Mouse (Mus musculus) urinary bladder, postnatal 14 days (tissue): ENCODE measurements around the gene Tepp.

Experiments used
- DNase-seq: peaks from one replicate; pipeline ENCODE4 v3.0.0; 2021; ENCODE audit warnings: low spot score

The Tepp gene

DNA sequence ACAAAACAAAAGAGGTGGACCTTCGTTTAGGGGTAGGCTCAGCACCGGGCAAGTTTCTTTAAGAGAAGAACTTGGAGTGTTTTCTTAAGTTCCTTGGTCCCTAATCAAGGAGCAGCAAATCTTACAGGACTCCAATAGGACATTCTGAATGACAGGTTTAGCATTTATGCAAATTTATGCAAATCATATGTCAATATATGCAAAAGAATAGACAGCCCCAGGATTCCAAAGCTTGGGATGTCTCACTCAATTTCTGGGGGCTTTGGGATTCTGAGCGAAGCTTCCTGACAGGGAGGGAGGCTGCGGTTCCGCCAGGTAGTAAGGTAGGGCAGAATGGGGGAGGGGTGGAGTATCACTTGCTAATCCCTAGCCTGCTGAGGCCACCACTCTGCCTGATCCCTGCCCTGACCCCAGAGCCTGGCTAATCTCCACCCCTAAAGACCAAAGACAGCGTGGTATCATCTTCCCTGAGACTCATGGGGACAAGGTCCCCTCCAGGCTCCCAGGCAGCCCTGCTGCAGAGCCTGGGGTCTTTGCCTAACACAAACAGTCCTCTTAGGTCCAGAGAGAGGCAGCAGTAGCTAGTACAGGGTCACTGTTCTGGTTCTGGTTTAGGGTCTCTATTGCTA, at the start of gene Tepp:
Gene Tepp (plus strand): TSS at position 225 of the 629 bp plus-strand sequence.
- no peak for DNase-seq

DNA sequence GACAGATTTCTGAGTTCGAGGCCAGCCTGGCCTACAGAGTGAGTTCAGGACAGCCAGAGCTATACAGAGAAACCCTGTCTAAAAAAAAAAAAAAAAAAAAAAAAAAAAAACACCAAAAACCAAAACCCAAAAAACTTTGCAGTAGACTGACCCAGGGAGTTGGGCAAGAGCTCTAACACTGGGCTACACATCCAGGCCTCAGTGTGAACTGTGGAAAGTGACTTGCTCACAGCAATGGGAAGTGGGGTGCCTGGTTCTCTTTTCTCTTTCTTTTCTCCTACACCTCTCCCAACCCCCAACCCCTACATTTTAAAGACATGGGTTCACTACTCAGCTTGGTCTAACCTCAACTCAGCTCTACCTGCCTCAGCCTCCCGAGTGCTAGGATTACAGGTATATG, 48.2 kb upstream of the Tepp start:
- DNase-seq = no peak

DNA sequence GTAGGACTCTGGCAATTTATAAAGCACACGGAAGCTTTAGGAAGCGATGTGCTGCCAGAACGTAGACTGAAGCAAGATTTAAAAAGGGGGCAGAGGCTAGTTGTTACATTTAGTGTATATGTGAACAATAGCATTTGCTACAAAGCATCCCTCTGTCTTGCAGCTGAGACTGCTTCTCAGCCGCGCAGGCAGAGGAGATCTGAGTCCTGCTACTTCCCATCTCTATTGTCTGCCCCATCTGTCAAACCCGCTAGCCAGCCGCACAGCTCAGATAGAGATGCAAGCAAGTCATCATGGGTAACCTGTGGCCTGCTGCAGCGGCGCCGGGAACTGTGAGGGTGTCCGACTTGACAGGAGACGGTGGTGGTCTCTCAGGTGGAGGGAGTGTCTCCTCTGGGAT, 39.9 kb upstream of the Tepp start:
- no peak for DNase-seq

DNA sequence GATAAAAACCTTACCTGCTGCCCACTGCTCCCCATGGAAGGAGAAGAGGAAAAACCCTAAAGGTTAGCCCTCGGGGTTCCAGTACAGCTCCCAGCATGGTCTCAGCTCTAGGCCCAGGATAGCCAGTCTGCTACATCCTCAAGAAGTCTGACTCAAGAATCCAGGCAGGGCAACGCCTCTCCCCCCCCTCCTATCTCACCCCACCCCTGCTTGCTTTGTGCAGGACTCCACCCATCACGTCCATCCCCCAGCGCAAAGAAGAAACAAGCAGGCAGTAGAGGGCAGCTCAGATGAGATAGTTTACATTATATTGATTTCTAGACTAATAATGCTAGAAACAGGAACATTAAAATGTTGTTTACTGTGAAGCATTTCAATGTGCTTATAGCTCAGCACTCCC, 38.5 kb upstream of the Tepp start:
- no peak for DNase-seq

DNA sequence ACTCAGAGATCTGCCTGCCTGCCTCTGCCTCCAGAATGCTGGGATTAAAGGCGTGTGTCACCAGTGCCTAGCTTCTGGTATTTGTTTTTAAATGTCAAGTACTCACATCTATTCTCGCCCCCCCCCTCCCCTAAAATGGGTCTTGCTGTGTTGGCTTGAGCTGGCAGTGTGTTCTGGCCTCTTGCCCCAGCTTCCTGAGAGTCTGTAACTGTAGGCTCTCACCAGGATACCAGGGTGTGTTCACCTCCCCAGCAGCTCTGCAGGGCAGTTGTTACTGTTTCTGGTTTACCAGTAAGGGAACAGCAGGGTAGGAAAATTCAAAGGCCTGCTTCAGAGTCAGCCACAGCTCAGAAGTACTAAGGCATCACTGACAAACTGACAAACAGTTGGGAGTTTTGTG, 37.5 kb upstream of the Tepp start:
- no peak for DNase-seq

DNA sequence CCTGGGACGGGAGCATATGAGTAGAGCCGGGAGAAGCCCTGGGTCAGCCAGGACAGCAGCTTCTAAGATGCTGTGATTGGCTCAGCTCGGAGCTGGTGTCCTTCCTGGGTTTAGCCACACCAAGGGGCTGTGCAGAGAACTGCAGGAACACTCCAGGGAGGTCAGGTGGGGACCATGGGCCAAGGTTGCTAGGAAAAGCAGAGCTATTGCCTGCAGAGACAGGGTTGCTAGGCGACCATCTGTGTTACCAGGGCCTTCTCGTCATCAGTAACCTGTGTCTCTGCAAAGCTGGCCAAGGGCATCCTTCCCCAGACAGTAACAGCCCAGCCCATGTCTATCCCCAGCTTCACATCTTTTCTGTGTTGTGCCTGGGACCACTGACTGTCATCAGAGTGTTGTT, 28.9 kb upstream of the Tepp start:
- no peak for DNase-seq

DNA sequence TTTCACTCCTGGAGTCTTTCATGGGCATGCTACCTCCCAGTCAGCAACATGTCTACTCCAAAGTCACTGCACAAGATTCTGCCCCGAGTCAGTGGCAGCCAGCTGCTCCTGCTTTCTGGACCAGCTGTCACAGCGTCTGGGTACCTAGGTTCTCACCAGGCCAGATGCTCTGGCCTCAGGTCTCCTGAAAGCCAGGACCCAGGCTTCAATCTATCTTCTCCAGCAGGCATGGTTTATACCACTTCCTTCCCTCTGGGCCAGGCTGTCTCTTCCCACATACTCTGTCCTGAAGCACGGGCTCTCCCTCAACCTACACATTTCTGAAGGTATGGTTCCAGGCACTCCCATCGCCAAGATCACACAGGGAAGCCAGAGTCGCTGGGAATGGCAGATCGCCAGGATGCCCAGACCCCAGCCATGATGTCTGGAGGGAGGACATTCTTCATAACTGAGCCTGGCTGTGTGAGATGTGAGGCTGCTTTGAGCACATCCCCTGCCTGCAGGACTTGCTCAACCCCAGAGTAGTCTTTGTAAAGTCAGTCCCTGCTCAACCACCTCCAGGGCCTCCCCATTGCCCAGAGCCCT, 21.2 kb upstream of the Tepp start:
- no peak for DNase-seq

DNA sequence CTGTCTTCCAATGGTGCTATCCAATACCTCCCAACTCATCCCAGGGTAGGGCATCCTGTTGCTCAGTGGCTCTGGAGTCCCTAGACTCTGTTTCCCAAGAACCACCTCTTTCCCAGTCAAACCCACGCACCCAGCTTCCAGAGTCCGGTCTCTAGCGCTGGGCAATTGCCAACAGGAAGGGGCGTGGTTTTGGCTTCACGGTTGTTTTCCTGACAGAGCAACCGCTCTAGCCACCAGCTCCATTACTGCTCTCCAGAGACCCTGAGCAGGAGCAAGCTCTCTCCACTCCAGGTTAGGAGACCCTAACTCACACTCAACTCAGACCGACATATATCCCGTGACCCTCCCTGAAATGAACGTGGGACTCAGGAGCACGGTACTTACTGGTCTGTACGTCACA, 17.2 kb upstream of the Tepp start:
- peak; percentile 83 for DNase-seq

DNA sequence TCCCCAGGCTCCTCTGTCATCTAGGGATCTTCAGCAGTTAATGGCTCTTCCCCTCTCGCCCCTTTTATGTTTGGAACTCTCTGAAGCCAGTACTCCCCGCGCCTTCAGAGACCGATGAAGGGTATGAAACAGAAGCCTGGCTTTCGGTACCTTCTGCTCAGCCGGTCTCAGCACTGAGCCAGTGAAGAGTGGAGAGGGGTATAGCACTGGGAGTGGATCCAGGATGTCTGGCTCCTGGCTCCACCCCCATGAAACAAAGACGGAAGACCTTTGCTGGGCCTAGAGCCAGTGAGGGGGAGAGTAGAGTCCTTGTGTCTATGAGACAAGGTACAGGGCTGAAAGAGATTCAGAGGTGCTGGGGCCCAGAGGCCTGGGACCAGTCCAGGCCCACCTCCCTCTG, 16.5 kb upstream of the Tepp start:
- peak; percentile 14 for DNase-seq

DNA sequence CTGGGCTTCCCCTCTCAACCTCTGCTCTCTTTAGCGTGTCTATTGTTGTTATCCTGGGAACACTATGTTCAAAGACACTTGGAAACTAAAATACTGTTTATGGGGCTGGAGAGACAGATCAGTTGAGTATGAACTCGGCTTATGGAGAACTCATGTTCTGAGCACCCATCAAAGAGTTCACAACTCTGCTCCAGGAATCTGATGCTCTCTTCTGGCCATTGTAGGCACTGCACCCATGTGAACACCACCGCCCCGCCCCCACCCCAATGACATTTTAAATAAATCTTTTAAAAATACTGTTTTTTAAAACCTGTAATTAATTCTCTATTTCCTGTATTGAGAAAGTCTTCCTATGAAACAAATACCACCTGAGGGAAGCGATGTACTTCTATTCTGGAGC, 8.0 kb upstream of the Tepp start:
- peak; percentile 41 for DNase-seq

DNA sequence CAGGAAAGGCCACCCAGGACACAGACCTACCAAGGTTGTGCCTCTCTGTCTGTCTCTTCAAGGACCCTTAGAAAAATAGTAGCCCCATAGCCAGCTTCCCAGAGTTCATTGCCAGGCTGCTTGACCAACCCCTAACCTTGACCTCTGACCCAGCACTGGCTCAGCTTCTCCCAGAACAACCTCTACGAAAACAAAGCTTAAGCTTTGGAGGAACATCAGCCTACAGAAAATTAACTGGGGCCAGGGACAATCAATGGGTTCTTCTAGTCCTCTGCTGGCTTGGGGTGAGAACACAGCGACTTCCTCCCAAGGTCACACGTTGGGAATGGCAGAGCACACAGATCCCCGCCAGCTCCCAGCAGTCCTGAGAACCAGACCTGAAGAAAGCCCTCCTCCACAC, 4.8 kb upstream of the Tepp start:
- DNase-seq = no peak

DNA sequence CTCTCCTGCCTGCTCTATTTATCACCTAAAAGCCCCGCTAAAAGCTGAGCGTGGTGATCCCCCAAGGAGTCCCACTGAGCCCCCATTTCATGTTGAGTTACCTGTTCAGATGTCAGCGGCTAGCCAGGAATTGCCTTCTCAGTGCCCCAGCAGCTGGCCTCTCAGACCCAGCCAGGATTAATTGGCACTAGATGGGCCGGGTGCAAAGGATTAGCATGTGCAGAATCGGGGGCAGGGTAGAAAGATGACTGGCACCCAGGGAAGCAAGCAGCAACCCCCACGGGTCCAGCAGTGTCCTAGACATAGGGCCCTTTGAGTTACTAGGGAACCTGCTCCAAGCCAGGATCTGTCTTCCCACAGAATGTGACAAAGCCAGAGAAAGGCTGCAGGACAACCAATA, 3.9 kb upstream of the Tepp start, which contains the start of gene Cngb1:
Gene Cngb1 (minus strand): TSS at position 155 of the 400 bp plus-strand sequence.
- DNase-seq = no peak

DNA sequence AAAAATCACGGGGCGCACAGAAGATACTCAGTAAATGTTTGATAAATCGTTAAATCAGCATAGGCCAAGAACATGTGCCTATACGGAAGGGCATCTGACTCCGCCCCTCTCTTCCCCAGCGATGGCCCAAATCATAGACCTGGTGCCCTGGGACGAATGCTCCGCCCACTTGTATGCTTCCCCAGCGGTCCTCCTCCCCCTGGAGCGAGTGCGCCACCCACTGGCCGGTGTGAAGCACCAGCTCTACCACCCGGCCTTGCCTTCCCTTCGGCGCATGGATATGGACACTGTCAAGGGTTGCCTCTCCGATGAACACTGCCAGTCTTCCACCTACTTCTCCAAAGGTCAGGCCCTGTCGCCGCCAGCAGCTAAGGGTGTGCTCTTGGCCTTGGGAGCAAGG, 2.5 kb downstream of the Tepp start:
- DNase-seq = no peak

DNA sequence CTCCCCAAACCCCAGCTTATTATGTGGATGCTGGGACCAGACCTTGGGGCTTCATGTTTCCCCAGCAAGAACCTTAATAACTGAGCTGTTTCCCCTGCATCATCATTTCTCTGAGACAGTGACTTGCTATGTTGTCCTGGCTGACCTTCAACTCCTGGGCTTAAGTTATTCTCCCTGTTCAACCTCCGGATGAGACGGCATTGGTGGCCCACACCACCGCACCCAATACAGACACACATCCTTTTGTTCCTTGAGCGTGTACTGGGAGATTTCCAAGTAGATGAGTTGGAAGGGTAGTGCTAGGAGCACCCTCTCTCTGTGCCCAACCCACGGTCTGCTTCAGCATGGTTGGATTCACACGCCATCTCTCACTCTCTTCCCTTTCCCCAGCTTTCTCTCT, 3.5 kb downstream of the Tepp start:
- no peak for DNase-seq

DNA sequence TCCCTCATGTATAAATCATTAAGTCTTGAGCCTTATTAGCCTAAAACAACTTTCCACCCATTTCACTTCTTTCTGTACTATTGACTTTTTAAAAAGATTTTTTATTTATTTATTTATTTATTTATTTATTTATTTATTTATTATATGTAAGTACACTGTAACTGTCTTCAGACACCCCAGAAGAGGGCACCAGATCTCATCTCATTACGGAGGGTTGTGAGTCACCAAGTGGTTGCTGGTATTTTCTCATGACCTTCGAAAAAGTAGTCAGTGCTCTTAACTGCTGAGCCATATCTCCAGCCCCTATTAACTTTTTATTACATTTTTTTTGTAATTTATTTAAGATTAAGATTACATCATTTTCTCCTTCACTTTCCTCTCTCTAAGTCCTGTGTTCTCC, 4.3 kb downstream of the Tepp start:
- no peak for DNase-seq

DNA sequence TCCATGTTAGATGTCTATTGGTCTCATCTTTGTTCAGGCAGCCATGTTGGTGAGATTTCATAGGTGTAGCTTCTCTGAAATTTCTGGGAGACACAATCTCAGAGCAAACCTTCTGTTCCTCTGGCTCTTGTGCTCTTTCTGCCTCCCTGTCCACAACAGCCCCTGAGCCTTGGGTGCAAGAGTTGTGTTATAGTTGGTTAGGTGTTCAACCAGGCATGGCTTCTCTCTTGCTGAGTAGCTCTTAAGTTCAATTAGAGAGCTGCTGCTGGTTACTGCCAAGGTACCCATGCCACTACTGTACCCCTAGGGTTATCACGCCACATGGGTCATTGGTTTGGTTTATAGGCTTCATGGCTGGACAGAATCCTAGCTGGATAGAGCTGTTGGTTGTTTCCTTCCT, 5.0 kb downstream of the Tepp start:
- DNase-seq = no peak

DNA sequence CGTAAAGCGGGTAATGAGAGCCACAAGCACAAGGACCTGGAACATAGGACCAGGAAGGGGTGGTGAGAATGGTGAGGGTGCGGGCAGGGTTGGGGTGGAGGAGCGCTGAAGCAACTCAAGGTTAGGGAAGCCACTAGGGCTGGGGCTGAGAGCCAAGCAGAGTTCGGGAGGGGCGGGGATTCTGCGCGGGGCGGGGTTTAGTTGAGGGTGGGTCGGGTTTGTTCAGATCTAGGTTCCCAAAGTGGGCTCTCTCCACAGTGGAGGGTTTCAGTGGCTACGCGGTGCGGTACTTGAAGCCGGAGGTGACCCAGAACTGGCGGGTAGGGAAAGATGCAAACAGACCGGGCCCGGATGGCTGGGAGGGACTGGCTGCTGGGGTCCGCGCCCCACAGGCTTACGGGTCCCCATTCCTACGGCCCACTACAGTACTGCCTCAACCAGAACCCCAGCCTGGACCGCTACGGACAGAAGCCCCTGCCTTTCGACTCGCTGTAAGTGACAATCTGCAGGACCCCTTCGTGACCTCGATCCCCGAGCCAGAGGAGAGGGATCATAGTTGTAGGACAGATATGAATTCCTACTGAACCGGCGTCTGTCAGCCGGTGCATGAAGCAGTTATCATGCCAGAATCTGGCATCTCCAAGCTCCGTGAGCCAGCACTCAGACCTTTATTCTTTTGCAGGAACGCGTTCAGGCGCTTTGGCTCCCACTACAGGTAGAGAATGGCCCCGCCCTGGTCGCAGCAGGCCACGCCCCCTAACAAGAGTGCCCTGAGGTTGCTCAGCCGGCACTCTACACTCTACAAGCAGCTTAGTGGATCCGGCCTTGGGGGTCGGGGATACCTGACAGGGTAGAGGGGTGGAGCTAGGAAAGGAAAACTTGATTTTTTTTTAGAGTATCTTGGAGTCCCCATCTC, 10.1 kb downstream of the Tepp start:
- peak; percentile 84 for DNase-seq

DNA sequence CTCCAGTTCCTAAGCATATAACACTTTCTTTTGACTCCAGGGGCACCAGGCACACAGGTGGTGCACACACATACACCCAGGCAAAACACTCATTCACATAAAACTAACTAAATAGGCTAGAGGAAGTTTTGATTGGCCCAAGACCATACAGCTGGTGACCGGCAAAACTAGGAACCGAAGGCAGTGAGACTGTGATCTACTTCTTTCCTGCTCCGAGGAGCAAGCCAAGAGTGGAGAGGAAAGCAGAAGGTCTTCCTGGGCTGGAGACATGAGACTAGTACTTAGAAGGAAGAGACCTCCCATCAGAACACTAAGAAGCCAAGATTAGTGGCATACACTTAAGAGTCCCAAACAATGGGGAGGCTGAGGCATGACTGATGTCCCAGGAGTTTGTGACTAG, 12.8 kb downstream of the Tepp start:
- DNase-seq = no peak

DNA sequence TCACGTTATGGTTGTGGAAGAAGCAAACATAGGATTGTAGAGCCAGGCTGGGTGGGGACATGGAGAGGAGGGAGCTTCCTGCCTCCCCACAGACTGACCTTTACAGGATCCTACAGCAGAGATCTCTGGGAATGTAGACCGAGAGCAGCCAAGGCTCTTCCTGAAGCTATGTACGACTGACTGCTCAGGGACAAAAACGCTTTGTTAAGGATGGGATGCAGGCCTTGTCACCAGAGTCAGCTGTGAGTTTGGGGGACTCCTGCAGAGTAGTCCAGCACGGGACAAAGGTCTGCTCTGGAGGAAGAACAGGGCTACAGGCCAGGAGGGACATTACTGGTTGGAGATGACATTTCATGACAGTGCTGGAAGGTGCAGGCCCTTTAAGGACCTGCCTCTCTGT, 14.3 kb downstream of the Tepp start:
- no peak for DNase-seq

DNA sequence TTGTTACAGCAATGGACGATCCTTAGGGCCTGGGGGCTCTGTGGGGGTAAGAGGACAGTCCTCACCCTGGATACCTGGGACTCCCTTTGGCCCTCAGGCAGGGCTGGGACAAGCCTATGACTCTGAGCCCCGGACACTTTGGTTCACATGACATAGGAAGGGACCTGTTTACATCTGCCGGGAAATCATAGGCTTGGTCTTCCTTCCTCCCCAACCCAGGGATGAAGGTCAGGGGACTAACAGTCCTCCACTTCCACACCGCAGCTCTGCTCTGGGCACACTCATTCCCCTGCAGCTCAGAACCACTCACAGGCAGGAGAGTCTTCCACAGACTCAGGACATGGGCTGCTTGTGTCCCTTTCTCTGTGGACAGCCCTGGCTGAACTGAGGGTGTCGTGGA, 16.5 kb downstream of the Tepp start:
- no peak for DNase-seq

DNA sequence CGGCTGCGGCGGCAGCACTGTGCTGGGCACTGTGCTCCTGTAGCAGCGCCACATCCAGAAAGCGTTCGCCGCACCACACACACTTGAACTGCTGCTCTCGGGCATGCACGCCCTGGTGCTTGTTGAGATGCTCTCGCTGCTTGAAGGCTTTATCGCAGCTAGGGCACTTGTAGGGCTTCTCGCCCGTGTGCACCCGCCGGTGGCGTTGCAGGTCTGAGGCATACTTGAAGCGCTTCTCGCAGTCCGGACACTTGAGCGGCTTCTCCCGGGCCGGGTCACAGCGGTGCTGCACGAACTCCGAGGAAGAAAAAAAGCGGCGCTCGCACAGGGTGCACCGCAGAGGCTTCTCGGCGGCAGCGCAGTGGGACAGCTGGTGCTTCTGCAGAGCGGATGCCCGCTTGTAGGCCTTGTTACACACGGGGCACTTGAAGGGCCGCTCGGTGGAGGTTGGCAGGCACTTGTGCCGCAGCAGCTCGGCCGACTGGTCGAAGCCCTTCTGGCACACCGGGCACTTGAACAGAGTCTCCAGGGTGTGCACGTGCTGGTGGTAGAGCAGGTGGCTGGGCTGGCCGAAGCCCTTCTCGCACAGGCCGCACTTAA, 17.6 kb downstream of the Tepp start:
- DNase-seq = no peak

DNA sequence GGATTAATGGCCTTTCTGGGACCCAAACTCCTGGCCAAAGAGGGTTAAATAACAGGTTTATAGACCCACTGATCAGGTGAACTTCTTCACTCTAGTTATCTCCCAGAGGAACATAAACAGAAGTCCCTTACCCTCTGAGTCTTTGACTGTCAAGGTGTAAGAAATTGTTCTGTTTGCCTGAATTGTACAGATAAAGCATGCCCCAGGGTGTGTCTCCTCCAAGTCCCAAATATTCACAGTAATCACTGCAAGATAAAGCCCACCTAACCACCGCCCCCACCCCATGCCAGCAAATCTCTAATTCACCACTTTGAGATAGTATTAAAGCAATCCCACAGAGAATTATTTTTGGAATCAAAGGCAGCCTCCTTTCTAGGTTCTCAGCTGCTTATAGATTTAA, 20.0 kb downstream of the Tepp start:
- DNase-seq = no peak

DNA sequence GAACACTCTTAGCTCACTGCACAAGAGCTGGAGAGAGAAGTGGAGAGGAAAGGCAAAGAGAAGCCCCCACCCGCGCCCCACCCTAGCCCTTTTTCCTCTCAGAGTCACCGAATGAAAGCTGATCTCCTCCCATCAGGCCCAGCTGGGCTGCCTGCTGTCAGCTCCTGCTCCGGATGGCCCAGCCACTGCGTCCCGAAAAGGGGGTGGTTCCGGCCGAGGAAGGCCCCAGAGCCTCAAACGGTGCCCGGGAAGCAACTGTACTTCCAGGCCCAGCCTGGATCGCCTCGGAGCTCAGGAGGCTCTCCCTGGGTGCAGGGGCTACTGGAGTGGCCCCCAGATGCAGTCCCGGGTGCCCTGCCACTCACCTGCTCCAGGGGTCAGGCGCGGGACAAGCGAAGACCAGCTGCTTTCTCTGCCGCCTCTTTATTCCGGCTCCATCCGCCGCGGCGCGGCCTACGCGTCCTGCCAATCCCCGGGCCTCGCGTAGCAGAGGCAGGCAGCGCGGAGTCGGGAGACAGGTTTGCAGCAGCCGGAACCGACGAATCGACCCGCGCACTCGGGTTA, 20.9 kb downstream of the Tepp start:
- peak; percentile 65 for DNase-seq
